Mouse (Mus musculus) liver, embryonic 14.5 days (tissue): ENCODE results near the gene Lman2. TPM values are rescaled to one million over a fixed set of nuclear protein-coding genes. Genes with fewer than 3 reads are reported as not detected.

ENCODE experiments used
- ATAC-seq: fragments of 200-750 bp; cut with Nextera tagmentation; 2 replicates; pipeline ENCODE4 v1.8.0; 2017; ENCODE audit warnings: moderate number of reproducible peaks, mild to moderate bottlenecking, moderate library complexity; ENCODE audit not compliant: insufficient read depth
- DNase-seq, 3 experiments: peaks; one replicate each; pipeline ENCODE4 v3.0.0-alpha.2; 2012 to 2013; ENCODE audit warnings: low read depth in 3 of 3, low spot score in 3 of 3
- H3K27ac ChIP-seq: fragments of 300-500 bp; sonication (generic); 2 replicates; pipeline ENCODE4 v1.5.1; 2014; ENCODE audit warnings: moderate library complexity, mild to moderate bottlenecking, control low read depth, inconsistent platforms
- H3K27me3 ChIP-seq: fragments of 300-500 bp; sonication (generic); 2 replicates; pipeline ENCODE4 v1.6.1; 2014; ENCODE audit warnings: mild to moderate bottlenecking, low read length, moderate library complexity; ENCODE audit not compliant: control insufficient read depth, insufficient read depth
- H3K36me3 ChIP-seq: fragments of 300-500 bp; sonication (generic); replicated peaks from 2 replicates; pipeline ENCODE4 v1.6.1; 2014; ENCODE audit warnings: low read depth; ENCODE audit not compliant: control insufficient read depth, insufficient read depth
- H3K4me1 ChIP-seq, 2 experiments: fragments of 200-500 bp in 1 of 2; fragments of 300-500 bp in 1 of 2; sonication (generic) in 1 of 2; replicated peaks; 2 replicates each; pipeline ENCODE4 v1.6.1; 2012 to 2014; ENCODE audit warnings: antibody characterized with exemption in 1 of 2, inconsistent platforms in 1 of 2, low read length in 1 of 2; ENCODE audit not compliant: control insufficient read depth in 2 of 2, insufficient read depth in 2 of 2
- H3K4me2 ChIP-seq: fragments of 300-500 bp; sonication (generic); 2 replicates; pipeline ENCODE4 v1.6.1; 2014; ENCODE audit warnings: low read depth, mild to moderate bottlenecking, control low read depth, moderate library complexity
- H3K4me3 ChIP-seq, 2 experiments: fragments of 200-500 bp in 1 of 2; fragments of 300-500 bp in 1 of 2; sonication (generic) in 1 of 2; 2 replicates each; pipeline ENCODE4 v1.5.1; 2012 to 2014; ENCODE audit warnings: low read depth in 2 of 2, low read length in 2 of 2, mild to moderate bottlenecking in 2 of 2, control low read depth in 1 of 2, inconsistent platforms in 1 of 2, moderate library complexity in 1 of 2; ENCODE audit not compliant: insufficient read depth in 1 of 2
- H3K9ac ChIP-seq: fragments of 300-500 bp; sonication (generic); replicated peaks from 2 replicates; pipeline ENCODE4 v1.6.1; 2014; ENCODE audit warnings: mild to moderate bottlenecking, control low read depth, moderate library complexity
- H3K9me3 ChIP-seq: fragments of 300-500 bp; sonication (generic); 2 replicates; pipeline ENCODE4 v1.6.1; 2016; ENCODE audit warnings: low read length, mixed read lengths; ENCODE audit not compliant: control insufficient read depth
- CTCF ChIP-seq: IDR thresholded peaks from 2 replicates; pipeline ENCODE4 v1.5.1; 2016; ENCODE audit warnings: antibody characterized with exemption, low read depth, control low read depth
- EP300 ChIP-seq: IDR thresholded peaks from 2 replicates; pipeline ENCODE4 v1.6.1; 2016; ENCODE audit warnings: antibody characterized with exemption, low read depth
- WGBS: fragments of 180-500 bp; shearing (Covaris S2); extraction: QIAGEN DNeasy Blood & Tissue Kit; methylation state at CpG from one replicate; pipeline ENCODE4 v1.1.7; 2014; ENCODE audit not compliant: insufficient replicate concordance; 5-methylcytosine and 5-hydroxymethylcytosine counted together
- polyA plus RNA-seq, 2 experiments: library from polyadenylated mRNA; depleted of rRNA in 1 of 2; stranded (reverse) in 1 of 2; unstranded in 1 of 2; fragments of >200 nt; fragmentation: Nextera tagmentation in 1 of 2; extraction: Ambion mirVana in 1 of 2; gene quantifications; 2 replicates each; pipeline versions ENCODE4 v1.2.1 to v1.2.3; 2012 to 2014

Lman2 gene
- polyA plus RNA-seq, 2 experiments = 35.3 to 50.3 TPM

- no peak for TF ChIP-seq EP300
- no peak for TF ChIP-seq CTCF
Measured at GRCm38 (mm10) chr13:55328171-55328570, 34.4 kb downstream of the Lman2 start.

DNA sequence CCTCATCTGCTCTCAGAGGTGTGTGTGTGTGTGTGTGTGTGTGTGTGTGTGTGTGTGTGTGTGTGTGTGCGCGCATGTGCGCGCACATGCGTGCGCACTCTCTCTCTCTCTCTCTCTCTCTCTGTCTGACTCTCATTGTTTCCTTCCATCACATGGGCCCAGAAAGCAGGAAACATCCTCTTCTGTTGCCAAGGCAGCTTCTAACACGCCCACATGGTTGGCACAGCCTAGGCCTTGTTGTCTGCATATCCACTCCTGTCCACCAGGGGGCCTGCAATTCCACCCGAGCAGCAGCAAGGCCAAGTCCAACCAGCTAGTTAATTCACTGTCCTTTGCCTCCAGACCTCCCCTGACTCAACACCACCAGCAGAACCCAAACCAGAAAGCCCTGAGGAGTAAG, 35.0 kb downstream of the Lman2 start:
- Histone ChIP-seq H3K9me3 (no peaks in the 10 kb centered on the region), H3K4me3 (peak overlapping the region; percentile 78 to 97), H3K9ac (peak overlapping the region; percentile 91), H3K36me3 (peaks cover 43% of the 10 kb centered on the region), H3K27ac (no peak overlapping the region), H3K27me3 (no peaks in the 10 kb centered on the region), H3K4me1 (peaks cover 9 to 31% of the 10 kb centered on the region in 2 experiments), H3K4me2 (peak overlapping the region; percentile 98)
- ATAC-seq = no peak
- peak; percentile 70 to 76 (median 74) for DNase-seq
- TF ChIP-seq EP300 (no peak), CTCF (peak; percentile 99)
- 48% methylated on average over 8 of the region's 8 CpGs for WGBS

More at GRCm38 (mm10) chr13:55328171-55328570, 34.4 kb downstream of the Lman2 start:
- H3K36me3 ChIP-seq = peaks cover 43% of the 10 kb centered on the region
- H3K9ac ChIP-seq = peak overlapping the region; percentile 91
- DNase-seq (no peak), ATAC-seq (no peak)
- WGBS = 71% methylated on average over 6 of the region's 6 CpGs
- H3K4me2 ChIP-seq = peak overlapping the region; percentile 98
- peak overlapping the region; percentile 2; the same call in 1 of the 2 replicates for H3K27ac ChIP-seq
- H3K4me1 ChIP-seq = peaks cover 9 to 26% of the 10 kb centered on the region in 2 experiments
- no peaks in the 10 kb centered on the region for H3K9me3 ChIP-seq
- peak overlapping the region; percentile 78 to 97 for H3K4me3 ChIP-seq
- no peaks in the 10 kb centered on the region for H3K27me3 ChIP-seq

DNA sequence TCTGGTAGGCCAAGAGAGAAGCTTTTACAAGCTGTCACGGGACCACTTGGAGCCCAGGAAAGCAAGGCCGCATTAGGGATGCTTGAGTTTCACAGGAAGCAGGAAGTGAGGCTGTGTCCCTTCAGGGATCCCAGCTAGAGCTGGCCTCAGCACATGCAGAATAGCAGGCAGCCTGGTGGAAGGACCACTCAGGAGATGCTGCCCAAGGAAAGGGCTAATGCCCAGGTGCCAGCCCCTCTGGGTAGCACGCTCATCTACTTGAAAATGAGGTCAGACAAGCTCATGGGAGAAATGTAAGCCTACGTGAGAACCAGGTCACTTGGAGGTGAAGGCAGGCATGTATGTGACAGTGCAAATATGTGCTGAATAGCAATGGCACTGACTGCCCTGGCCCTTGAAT, 35.4 kb downstream of the Lman2 start:
- no peak overlapping the region for H3K27ac ChIP-seq
- H3K4me2 ChIP-seq = peak overlapping the region; percentile 98
- TF ChIP-seq CTCF = no peak
- no peak for TF ChIP-seq EP300
- no peaks in the 10 kb centered on the region for H3K9me3 ChIP-seq
- peak overlapping the region; percentile 2 to 97; a peak in 3 of 4 replicates for H3K4me3 ChIP-seq
- peaks cover 9 to 32% of the 10 kb centered on the region in 2 experiments for H3K4me1 ChIP-seq
- no peak overlapping the region for H3K9ac ChIP-seq
- DNase-seq (no peak), ATAC-seq (no peak)
- no peaks in the 10 kb centered on the region for H3K27me3 ChIP-seq
- peaks cover 43% of the 10 kb centered on the region for H3K36me3 ChIP-seq
- WGBS = 54% methylated on average over 4 of the region's 4 CpGs

GRCm38 (mm10) chr13:55325596-55325995, 37.0 kb downstream of the Lman2 start:
- 75% methylated on average over 11 of the region's 11 CpGs for WGBS
- H3K9ac ChIP-seq = no peak overlapping the region
- TF ChIP-seq EP300 = no peak
- no peak for TF ChIP-seq CTCF
- H3K4me1 ChIP-seq = peaks cover 10 to 30% of the 10 kb centered on the region in 2 experiments
- no peaks in the 10 kb centered on the region for H3K9me3 ChIP-seq
- no peak overlapping the region for H3K4me2 ChIP-seq
- peaks cover 43% of the 10 kb centered on the region for H3K36me3 ChIP-seq
- no peak for DNase-seq
- H3K4me3 ChIP-seq = no peak overlapping the region
- H3K27ac ChIP-seq = no peak overlapping the region
- no peaks in the 10 kb centered on the region for H3K27me3 ChIP-seq
- ATAC-seq = no peak

DNA sequence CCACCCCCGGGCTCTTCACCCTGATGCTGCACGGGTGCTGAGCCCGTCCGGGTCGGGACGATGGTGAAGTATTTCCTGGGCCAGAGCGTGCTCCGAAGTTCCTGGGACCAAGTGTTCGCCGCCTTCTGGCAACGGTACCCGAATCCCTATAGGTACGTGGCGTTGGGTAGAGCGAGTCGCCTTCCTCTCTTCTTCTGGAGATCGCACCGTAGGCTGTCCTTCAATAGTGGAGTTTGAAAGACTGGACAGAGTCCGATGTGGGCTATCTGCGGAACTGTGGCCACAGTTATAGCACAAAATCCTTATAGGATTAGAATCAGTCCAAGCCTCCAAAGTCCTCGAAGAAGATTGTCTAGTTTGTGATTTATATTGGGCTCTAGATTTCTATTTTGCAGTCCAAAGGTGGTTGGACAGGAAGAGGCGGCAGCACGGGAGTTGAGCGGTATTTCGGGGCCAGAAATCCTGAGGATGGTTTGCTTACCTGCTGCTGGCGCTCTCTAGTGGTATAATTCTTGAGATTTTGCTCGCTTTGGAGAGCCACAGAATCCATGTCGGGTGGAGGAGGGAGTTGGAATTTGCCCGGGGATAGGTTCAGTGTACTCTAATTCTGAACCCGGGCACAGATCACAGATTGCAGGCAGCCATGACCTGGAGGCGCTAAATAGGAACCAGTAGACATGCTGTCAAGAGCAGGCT, 40.3 kb downstream of the Lman2 start:
- H3K4me3 ChIP-seq = peak overlapping the region; percentile 70 to 95
- WGBS = under 1% methylated on average over 31 of the region's 31 CpGs
- H3K9me3 ChIP-seq = no peaks in the 10 kb centered on the region
- peak overlapping the region; percentile 75 for H3K27ac ChIP-seq
- H3K4me2 ChIP-seq = peak overlapping the region; percentile 76
- H3K27me3 ChIP-seq = no peaks in the 10 kb centered on the region
- peak in 2 of 3 experiments; percentile 42 to 56 for DNase-seq
- H3K9ac ChIP-seq = peak overlapping the region; percentile 79
- H3K36me3 ChIP-seq = peaks cover 37% of the 10 kb centered on the region
- peak; percentile 69 for TF ChIP-seq CTCF
- no peak for TF ChIP-seq EP300
- H3K4me1 ChIP-seq = peaks cover 8 to 19% of the 10 kb centered on the region in 2 experiments
- peak; percentile 27 for ATAC-seq
